Mouse (Mus musculus) forebrain, embryonic 11.5 days (tissue): ENCODE data around the gene Slc9a9. TPM values are rescaled to one million over a fixed set of nuclear protein-coding genes. Genes with fewer than 3 reads are reported as not detected.
A peak's percentile ranks its signal among the peaks of the same experiment; 100 is the strongest.

Experiments
- ATAC-seq: fragments of 200-750 bp; cut with Nextera tagmentation; replicated peaks from 2 replicates; pipeline ENCODE4 v1.8.0; 2017; ENCODE audit warnings: moderate TSS enrichment; ENCODE audit not compliant: low FRiP score
- DNase-seq: peaks from one replicate; pipeline ENCODE4 v3.0.0-alpha.2; 2017; ENCODE audit warnings: low spot score
- H3K27ac ChIP-seq: fragments of 300-500 bp; sonication (generic); 2 replicates; pipeline ENCODE4 v1.5.1; 2014; ENCODE audit warnings: low read depth, low read length
- H3K27me3 ChIP-seq: fragments of 300-500 bp; sonication (generic); 2 replicates; pipeline ENCODE4 v1.6.1; 2014; ENCODE audit warnings: mild to moderate bottlenecking, low read length, mixed read lengths; ENCODE audit not compliant: control insufficient read depth, insufficient read depth
- H3K36me3 ChIP-seq: fragments of 300-500 bp; sonication (generic); 2 replicates; pipeline ENCODE4 v1.6.1; 2014; ENCODE audit warnings: mild to moderate bottlenecking, low read length, moderate library complexity, mixed read lengths; ENCODE audit not compliant: control insufficient read depth, insufficient read depth
- H3K4me1 ChIP-seq: fragments of 300-500 bp; sonication (generic); replicated peaks from 2 replicates; pipeline ENCODE4 v1.6.1; 2014; ENCODE audit warnings: low read length, mixed read lengths; ENCODE audit not compliant: control insufficient read depth, insufficient read depth
- H3K4me2 ChIP-seq: fragments of 300-500 bp; sonication (generic); 2 replicates; pipeline ENCODE4 v1.6.1; 2014; ENCODE audit warnings: low read depth, mild to moderate bottlenecking, low read length, moderate library complexity, mixed read lengths; ENCODE audit not compliant: severe bottlenecking
- H3K4me3 ChIP-seq: fragments of 300-500 bp; sonication (generic); 2 replicates; pipeline ENCODE4 v1.5.1; 2014; ENCODE audit warnings: low read depth, low read length
- H3K9ac ChIP-seq: fragments of 300-500 bp; sonication (generic); 2 replicates; pipeline ENCODE4 v1.6.1; 2014; ENCODE audit warnings: low read length
- H3K9me3 ChIP-seq: fragments of 300-500 bp; sonication (generic); 2 replicates; pipeline ENCODE4 v1.6.1; 2016; ENCODE audit warnings: low read length, mixed read lengths; ENCODE audit not compliant: control insufficient read depth
- WGBS: fragments of 180-500 bp; shearing (Covaris S2); extraction: QIAGEN DNeasy Blood & Tissue Kit; methylation state at CpG from one replicate; pipeline ENCODE4 v1.1.7; 2014; 5-methylcytosine and 5-hydroxymethylcytosine counted together
- polyA plus RNA-seq: library from polyadenylated mRNA; unstranded; fragments of >200 nt; fragmentation: Nextera tagmentation; extraction: Ambion mirVana; gene quantifications from 2 replicates; pipeline ENCODE4 v1.2.1, GENCODE M21; 2014

The Slc9a9 gene
- polyA plus RNA-seq, 1 experiment from 2014 or later = 2.0 TPM

DNA sequence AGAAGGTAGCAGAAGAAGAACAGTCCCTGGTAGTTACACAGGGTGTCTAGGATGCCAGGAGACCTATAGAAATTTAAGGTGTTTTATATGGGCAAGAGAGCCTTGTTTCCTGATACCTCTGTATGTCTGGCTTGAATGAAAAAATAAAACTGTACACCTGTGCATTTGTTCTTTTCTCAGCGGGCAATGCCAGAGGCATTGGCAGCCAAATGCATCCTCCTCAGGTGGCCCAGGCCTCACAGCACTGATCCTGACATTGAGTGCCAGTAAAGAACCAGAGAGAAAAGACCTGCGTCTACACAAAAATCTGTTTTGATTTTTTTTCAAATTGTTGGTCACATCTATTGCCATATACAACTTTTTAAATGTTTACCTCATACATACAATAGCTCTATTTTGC is 121.3 kb downstream of the Slc9a9 start:
- no peaks in the 10 kb centered on the region for H3K9me3 ChIP-seq
- ATAC-seq (no peak), DNase-seq (no peak)
- 95% methylated on average over 2 of the region's 2 CpGs for WGBS
- H3K4me2 ChIP-seq = no peak overlapping the region
- H3K27me3 ChIP-seq = no peaks in the 10 kb centered on the region
- no peaks in the 10 kb centered on the region for H3K4me1 ChIP-seq
- H3K9ac ChIP-seq = no peak overlapping the region
- no peaks in the 10 kb centered on the region for H3K36me3 ChIP-seq
- H3K27ac ChIP-seq = no peak overlapping the region
- no peak overlapping the region for H3K4me3 ChIP-seq

DNA sequence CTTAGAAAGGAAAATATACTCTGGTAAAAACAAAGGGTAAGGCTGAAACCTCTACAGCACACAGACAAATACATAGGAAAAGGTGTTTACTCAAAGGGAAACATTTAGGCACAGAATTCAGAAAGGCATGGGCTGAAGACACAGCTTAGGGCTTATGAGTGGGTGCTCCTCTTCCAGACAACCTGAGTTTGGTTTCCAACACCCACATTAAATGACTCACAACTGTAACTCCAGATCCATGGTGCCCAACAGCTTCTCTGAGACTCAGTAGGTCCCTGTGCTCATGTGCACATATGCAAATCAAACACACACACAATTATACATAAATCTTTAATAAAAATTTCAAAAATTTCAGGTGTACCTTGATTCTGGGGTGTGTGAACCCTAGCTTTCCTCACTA is 133.4 kb downstream of the Slc9a9 start:
- Histone ChIP-seq H3K9ac (no peak overlapping the region), H3K9me3 (no peaks in the 10 kb centered on the region), H3K36me3 (no peaks in the 10 kb centered on the region), H3K4me1 (no peaks in the 10 kb centered on the region), H3K27me3 (no peaks in the 10 kb centered on the region), H3K27ac (no peak overlapping the region), H3K4me2 (no peak overlapping the region), H3K4me3 (no peak overlapping the region)
- DNase-seq (no peak), ATAC-seq (no peak)

DNA sequence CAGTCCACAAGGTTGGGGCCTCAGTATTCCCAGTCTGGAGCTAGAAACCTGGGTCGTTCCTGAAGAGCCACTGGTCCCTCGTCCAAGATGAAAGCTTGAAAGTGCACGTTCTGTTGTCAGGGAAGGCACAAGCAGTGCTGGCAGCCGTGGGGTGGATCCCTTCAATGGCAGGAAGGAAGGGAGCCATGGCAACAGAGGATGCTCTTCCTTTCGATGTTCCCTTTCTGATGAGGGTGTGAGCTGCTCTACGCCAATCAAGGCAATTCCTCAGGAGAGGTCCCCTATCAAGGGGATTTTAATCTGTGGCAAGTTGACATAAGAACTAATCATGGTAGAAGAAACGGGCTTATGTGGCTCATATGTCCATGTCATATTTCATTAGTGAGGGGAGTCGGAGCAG is 135.8 kb downstream of the Slc9a9 start:
- no peak overlapping the region for H3K27ac ChIP-seq
- 78% methylated on average over 8 of the region's 8 CpGs for WGBS
- H3K4me1 ChIP-seq = no peaks in the 10 kb centered on the region
- DNase-seq = no peak
- ATAC-seq = no peak
- H3K27me3 ChIP-seq = no peaks in the 10 kb centered on the region
- no peaks in the 10 kb centered on the region for H3K9me3 ChIP-seq
- H3K4me2 ChIP-seq = no peak overlapping the region
- no peak overlapping the region for H3K9ac ChIP-seq
- H3K4me3 ChIP-seq = no peak overlapping the region
- no peaks in the 10 kb centered on the region for H3K36me3 ChIP-seq

DNA sequence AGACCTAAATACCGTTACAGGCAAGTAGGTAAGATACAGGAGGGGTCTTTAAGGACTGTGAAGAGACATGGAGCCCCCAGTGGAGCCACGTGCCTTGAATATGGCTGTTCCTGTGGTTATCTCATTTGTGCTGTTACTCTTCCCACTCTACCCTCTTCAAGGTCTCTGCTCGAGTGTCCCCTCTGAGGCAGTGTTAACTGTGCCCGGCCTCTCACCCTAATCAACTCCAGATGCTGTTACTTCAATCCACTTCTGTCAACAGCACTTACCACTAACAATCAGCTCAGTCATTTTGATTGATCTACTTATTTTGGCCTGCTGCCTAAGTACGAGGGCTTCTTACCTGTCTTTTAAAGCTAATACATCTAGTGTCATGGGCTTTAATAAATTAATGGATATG is 145.8 kb downstream of the Slc9a9 start:
- no peak overlapping the region for H3K4me2 ChIP-seq
- no peak for DNase-seq

DNA sequence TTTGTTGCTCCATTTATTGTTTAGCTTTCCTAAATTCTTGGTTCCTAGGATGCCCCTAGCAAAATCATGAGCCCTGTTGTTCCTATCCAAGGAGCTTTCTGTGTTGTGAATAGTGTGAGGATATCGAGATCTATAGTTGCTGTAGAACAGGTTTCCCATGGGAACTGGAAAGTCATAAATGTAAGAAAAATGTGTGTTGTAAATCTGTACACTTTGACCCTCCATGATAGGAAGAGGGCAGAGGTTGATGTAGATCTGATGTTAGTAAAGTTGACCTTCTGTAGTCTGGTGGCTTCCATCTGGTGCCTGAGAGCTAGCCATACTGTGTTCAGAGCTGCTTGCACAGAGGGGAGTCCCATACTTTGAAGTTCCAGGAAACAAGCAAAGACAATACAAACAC is 151.6 kb downstream of the Slc9a9 start:
- Histone ChIP-seq H3K4me1 (no peaks in the 10 kb centered on the region), H3K4me2 (no peak overlapping the region), H3K4me3 (no peak overlapping the region), H3K27ac (no peak overlapping the region), H3K36me3 (no peaks in the 10 kb centered on the region), H3K27me3 (no peaks in the 10 kb centered on the region), H3K9me3 (no peaks in the 10 kb centered on the region), H3K9ac (no peak overlapping the region)
- no peak for ATAC-seq
- 93% methylated on average over 1 of the region's 1 CpGs for WGBS
- no peak for DNase-seq

More for the DNA sequence above, 145.8 kb downstream of the Slc9a9 start:
- Histone ChIP-seq H3K27me3 (no peaks in the 10 kb centered on the region), H3K36me3 (no peaks in the 10 kb centered on the region), H3K4me1 (no peaks in the 10 kb centered on the region), H3K9ac (no peak overlapping the region), H3K4me3 (no peak overlapping the region), H3K9me3 (no peaks in the 10 kb centered on the region), H3K27ac (no peak overlapping the region)
- 70% methylated on average over 5 of the region's 5 CpGs for WGBS
- ATAC-seq = no peak

DNA sequence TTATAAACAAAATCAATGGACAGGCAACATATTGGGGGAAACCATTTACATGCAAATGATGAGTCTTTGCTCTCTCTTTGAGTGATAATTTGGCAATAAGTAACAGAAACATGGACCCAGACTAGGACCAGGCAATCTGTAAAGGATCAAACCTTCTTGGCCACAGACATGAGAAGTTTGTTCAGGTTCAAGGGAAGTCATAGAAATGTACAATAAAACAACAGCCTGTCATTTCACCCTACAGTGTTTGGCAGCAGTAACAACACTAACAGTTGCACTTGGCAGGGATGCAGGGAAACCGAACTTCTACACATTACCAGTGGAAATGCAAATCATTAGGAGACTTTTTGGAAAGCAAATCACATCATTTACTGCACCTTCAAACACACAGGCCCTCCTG is 164.1 kb downstream of the Slc9a9 start:
- Histone ChIP-seq H3K4me2 (no peak overlapping the region), H3K36me3 (no peaks in the 10 kb centered on the region), H3K9me3 (no peaks in the 10 kb centered on the region), H3K4me1 (no peaks in the 10 kb centered on the region; the same call in 1 of the 2 replicates), H3K9ac (no peak overlapping the region), H3K27ac (no peak overlapping the region), H3K27me3 (no peaks in the 10 kb centered on the region), H3K4me3 (no peak overlapping the region)
- ATAC-seq (no peak), DNase-seq (no peak)
- WGBS = 86% methylated on average over 1 of the region's 1 CpGs

DNA sequence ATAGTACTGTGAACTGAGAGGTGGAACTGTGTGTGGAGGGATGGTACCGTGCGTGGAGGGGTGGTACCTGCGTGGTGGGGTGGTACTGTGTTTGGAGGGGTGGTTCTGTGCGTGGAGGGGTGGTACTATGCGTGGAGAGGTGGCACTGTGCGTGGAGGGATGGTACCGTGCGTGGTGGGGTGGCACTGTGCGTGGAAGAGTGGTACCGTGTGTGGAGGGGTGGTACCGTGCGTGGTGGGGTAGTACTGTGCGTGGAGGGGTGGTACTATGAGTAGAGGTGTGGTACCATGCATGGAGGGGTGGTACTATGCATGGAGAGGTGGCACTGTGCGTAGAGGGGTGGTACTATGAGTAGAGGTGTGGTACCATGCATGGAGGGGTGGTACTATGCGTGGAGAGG is 167.7 kb downstream of the Slc9a9 start:
- ATAC-seq = 0 out of 2 replicates have a peak, but pooled peaks have one; percentile 14
- 94% methylated on average over 15 of the region's 15 CpGs for WGBS

DNA sequence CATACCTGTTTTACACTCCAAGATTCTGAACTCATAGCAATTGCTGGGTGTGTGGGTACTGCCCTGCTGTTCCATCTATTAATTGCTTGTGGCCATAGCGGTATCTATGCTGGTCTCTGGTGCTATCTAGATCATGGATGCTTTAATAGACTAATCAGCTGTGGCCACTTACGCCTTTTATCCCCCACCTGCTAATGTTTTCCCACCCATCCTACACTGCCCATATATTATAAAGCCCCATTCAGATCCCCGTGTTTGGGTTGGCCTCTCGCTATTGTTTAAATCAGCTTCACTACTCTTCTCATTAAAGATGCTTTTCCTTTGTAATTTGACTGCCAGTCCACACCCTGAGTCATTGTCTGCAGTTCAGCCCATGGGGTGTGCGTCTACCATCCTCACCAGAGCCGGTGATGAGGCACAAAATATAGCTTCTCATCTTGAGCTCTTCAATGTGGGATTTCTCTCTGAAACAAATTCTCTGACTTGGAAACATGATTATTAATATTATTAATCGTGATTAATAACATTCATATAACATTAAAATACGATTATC is 168.8 kb downstream of the Slc9a9 start:
- WGBS = 50% methylated on average over 8 of the region's 8 CpGs
- H3K36me3 ChIP-seq = no peaks in the 10 kb centered on the region
- H3K27ac ChIP-seq = no peak overlapping the region
- ATAC-seq = peak; percentile 61
- H3K4me3 ChIP-seq = no peak overlapping the region
- no peak overlapping the region for H3K4me2 ChIP-seq
- no peaks in the 10 kb centered on the region for H3K9me3 ChIP-seq
- H3K27me3 ChIP-seq = no peaks in the 10 kb centered on the region
- no peak overlapping the region for H3K9ac ChIP-seq
- DNase-seq = no peak
- no peaks in the 10 kb centered on the region; the same call in 1 of the 2 replicates for H3K4me1 ChIP-seq

More for the DNA sequence above, 167.7 kb downstream of the Slc9a9 start:
- DNase-seq = no peak
- H3K36me3 ChIP-seq = no peaks in the 10 kb centered on the region
- H3K4me3 ChIP-seq = no peak overlapping the region
- H3K27me3 ChIP-seq = no peaks in the 10 kb centered on the region
- no peak overlapping the region for H3K9ac ChIP-seq
- H3K4me1 ChIP-seq = no peaks in the 10 kb centered on the region; the same call in 1 of the 2 replicates
- H3K4me2 ChIP-seq = no peak overlapping the region
- H3K27ac ChIP-seq = no peak overlapping the region
- H3K9me3 ChIP-seq = no peaks in the 10 kb centered on the region

DNA sequence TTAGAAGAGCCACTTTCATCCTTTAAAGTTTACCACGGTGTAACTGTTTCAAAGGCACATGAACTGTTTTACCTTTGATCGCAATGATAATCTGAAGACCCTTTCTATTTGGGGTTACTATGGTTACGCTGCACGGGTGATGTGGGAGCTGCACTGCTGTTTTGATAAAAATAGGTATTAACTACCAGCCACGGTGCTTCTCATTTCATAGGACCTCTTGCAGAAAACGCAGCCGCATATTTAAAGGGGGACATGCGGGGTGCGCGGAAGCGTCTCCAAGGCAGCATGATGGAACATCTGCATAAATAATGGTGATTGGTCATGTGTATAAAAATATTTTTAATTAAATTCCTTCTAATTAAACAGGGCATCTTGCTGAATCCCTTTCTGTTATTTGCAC is 169.5 kb downstream of the Slc9a9 start:
- Histone ChIP-seq H3K4me1 (no peaks in the 10 kb centered on the region; the same call in 1 of the 2 replicates), H3K9me3 (no peaks in the 10 kb centered on the region), H3K4me3 (no peak overlapping the region), H3K4me2 (no peak overlapping the region), H3K9ac (no peak overlapping the region), H3K27ac (0 out of 2 replicates have a peak overlapping the region, but pooled peaks have one; percentile 21), H3K27me3 (no peaks in the 10 kb centered on the region), H3K36me3 (no peaks in the 10 kb centered on the region)
- peak; percentile 56 for ATAC-seq
- no peak for DNase-seq
- WGBS = 57% methylated on average over 11 of the region's 11 CpGs
